Mouse (Mus musculus) kidney, adult 2 months (tissue): ENCODE data around the gene Nhlh2.

ENCODE experiments used
- CTCF ChIP-seq: fragments of 200-500 bp; conservative IDR thresholded peaks from 2 replicates; pipeline ENCODE4 v1.5.1; 2011; ENCODE audit warnings: low read depth, mild to moderate bottlenecking, control low read depth, low read length, moderate library complexity, mixed read lengths; ENCODE audit not compliant: insufficient read depth, insufficient read length
- POLR2A ChIP-seq: fragments of 200-500 bp; IDR thresholded peaks from one replicate; pipeline ENCODE4 v1.6.1; 2011; ENCODE audit warnings: low read depth, low read length, control low read depth

- TF ChIP-seq CTCF, result no peak
- no peak for TF ChIP-seq POLR2A
Measured at GRCm38 (mm10) chr3:102063273-102064120, 53.6 kb downstream of the Nhlh2 start.
